Mouse (Mus musculus) adrenal gland, postnatal 36 days (tissue): ENCODE measurements at regions not wholly inside any gene's neighbourhood (a gene's known extent, or its start where the extent isn't known, plus 50 kb on each side); places are given as distances from the start of the nearest gene placed in this dataset. TPM values are rescaled to one million over a fixed set of nuclear protein-coding genes. Genes with fewer than 3 reads are reported as not detected.

ENCODE experiments used
- DNase-seq, 2 experiments: peaks; one replicate each; pipeline ENCODE4 v3.0.0; 2021; ENCODE audit warnings: mixed read lengths in 1 of 2
- microRNA-seq: library from miRNA; unstranded; fragments of <30 nt; microRNA quantifications from one replicate; pipeline ENCODE4 v1.2.0, GENCODE M21; 2021

- peak; percentile 51 to 72 for DNase-seq
Observed at GRCm38 (mm10) chr2:159645861-159646260, 688.1 kb downstream of the Gm826 start.

GRCm38 (mm10) chr2:159646595-159646994, 687.4 kb downstream of the Gm826 start:
- no peak for DNase-seq

GRCm38 (mm10) chr2:159652243-159652642, 681.7 kb downstream of the Gm826 start:
- DNase-seq = no peak

- no peak for DNase-seq
Observed at GRCm38 (mm10) chr2:159676845-159677244, 657.1 kb downstream of the Gm826 start.

GRCm38 (mm10) chr2:159680641-159681040, 653.3 kb downstream of the Gm826 start:
- peak; percentile 18 to 22 for DNase-seq

- DNase-seq = no peak
Observed at GRCm38 (mm10) chr2:159703100-159703499, 630.9 kb downstream of the Gm826 start.

- DNase-seq = peak in 1 of 2 experiments; percentile 25
Observed at GRCm38 (mm10) chr2:159708141-159708540, 625.8 kb downstream of the Gm826 start.

GRCm38 (mm10) chr2:159714633-159715032, 619.3 kb downstream of the Gm826 start:
- no peak for DNase-seq

- no peak for DNase-seq
Observed at GRCm38 (mm10) chr2:159718738-159719137, 615.2 kb downstream of the Gm826 start.

- no peak for DNase-seq
Observed at GRCm38 (mm10) chr2:159725158-159726076, 608.5 kb downstream of the Gm826 start.

GRCm38 (mm10) chr2:159729301-159729700, 604.7 kb downstream of the Gm826 start:
- DNase-seq = no peak

GRCm38 (mm10) chr2:159730221-159730620, 603.7 kb downstream of the Gm826 start:
- peak in 1 of 2 experiments; percentile 13 for DNase-seq

GRCm38 (mm10) chr2:159731305-159731704, 602.7 kb downstream of the Gm826 start:
- no peak for DNase-seq

- DNase-seq = peak; percentile 17 to 53
Observed at GRCm38 (mm10) chr2:159732413-159732812, 601.5 kb downstream of the Gm826 start.

- DNase-seq = peak; percentile 8 to 37
Observed at GRCm38 (mm10) chr2:159734576-159734975, 599.4 kb downstream of the Gm826 start.

- no peak for DNase-seq
Observed at GRCm38 (mm10) chr2:159755541-159756011, 578.4 kb downstream of the Gm826 start.

- DNase-seq = no peak
Observed at GRCm38 (mm10) chr2:159760806-159761205, 573.2 kb downstream of the Gm826 start.

- DNase-seq = no peak
Observed at GRCm38 (mm10) chr2:159763115-159763514, 570.8 kb downstream of the Gm826 start.

Small RNAs in the stretch of these regions (microRNA-seq; reads per million reads assigned to microRNA genes)
- gene Gm44319 = not detected
